Mouse (Mus musculus) kidney, embryonic 15.5 days (tissue): ENCODE results near the gene Cbx8. TPM values are rescaled to one million over a fixed set of nuclear protein-coding genes. Genes with fewer than 3 reads are reported as not detected.

Source experiments
- ATAC-seq: fragments of 200-750 bp; cut with Nextera tagmentation; replicated peaks from 2 replicates; pipeline ENCODE4 v1.8.0; 2017; ENCODE audit warnings: moderate TSS enrichment; ENCODE audit not compliant: low FRiP score
- H3K27ac ChIP-seq: fragments of 300-500 bp; sonication (generic); 2 replicates; pipeline ENCODE4 v1.5.1; 2015; ENCODE audit warnings: mild to moderate bottlenecking, inconsistent platforms
- H3K27me3 ChIP-seq: fragments of 300-500 bp; sonication (generic); 2 replicates; pipeline ENCODE4 v1.6.1; 2015; ENCODE audit warnings: inconsistent platforms
- H3K36me3 ChIP-seq: fragments of 300-500 bp; sonication (generic); 2 replicates; pipeline ENCODE4 v1.6.1; 2015; ENCODE audit warnings: inconsistent platforms
- H3K4me1 ChIP-seq: fragments of 300-500 bp; sonication (generic); 2 replicates; pipeline ENCODE4 v1.6.1; 2015; ENCODE audit warnings: inconsistent platforms
- H3K4me2 ChIP-seq: fragments of 300-500 bp; sonication (generic); 2 replicates; pipeline ENCODE4 v1.6.1; 2015; ENCODE audit warnings: moderate library complexity, mild to moderate bottlenecking, inconsistent platforms
- H3K4me3 ChIP-seq: fragments of 300-500 bp; sonication (generic); replicated peaks from 2 replicates; pipeline ENCODE4 v1.5.1; 2015; ENCODE audit warnings: mild to moderate bottlenecking, inconsistent platforms
- H3K9ac ChIP-seq: fragments of 300-500 bp; sonication (generic); 2 replicates; pipeline ENCODE4 v1.6.1; 2015; ENCODE audit warnings: mild to moderate bottlenecking, inconsistent platforms
- H3K9me3 ChIP-seq: fragments of 300-500 bp; sonication (generic); replicated peaks from 2 replicates; pipeline ENCODE4 v1.6.1; 2016; ENCODE audit warnings: inconsistent platforms
- whole genome bisulfite sequencing: fragments of 180-500 bp; shearing (Covaris S2); methylation state at CpG from one replicate; pipeline ENCODE4 v1.1.7; 2015; ENCODE audit warnings: mixed read lengths; 5-methylcytosine and 5-hydroxymethylcytosine counted together
- polyA plus RNA-seq: library from polyadenylated mRNA; unstranded; fragments of >200 nt; fragmentation: Nextera tagmentation; extraction: Ambion mirVana; gene quantifications from 2 replicates; pipeline ENCODE4 v1.2.1, GENCODE M21; 2015

The Cbx8 gene
- polyA plus RNA-seq, 1 experiment from 2014 or later = 9.8 TPM

DNA sequence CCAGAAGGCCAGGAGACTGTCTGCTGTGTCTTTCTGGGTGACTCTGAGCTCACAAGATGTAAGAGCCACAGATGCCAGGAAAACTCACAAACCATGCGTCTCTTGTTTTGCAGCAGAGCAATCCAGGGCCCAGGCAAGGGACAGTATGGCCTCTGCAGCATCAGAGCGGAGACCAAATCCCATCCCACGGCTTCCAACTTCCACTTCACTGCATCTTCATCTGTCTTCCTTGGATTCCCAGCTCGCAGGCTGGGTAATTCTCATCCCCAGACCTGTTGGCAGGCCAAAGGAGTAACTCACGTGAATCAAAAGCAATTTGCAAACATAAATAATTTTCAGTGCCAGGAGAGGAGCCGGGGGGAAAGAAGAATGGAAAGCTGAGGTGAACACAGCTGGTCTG lies 32.2 kb upstream of the Cbx8 start:
- WGBS = 47% methylated on average over 6 of the region's 6 CpGs
- Histone ChIP-seq H3K9me3 (no peaks in the 10 kb centered on the region), H3K4me2 (no peak overlapping the region), H3K27ac (no peak overlapping the region), H3K9ac (no peak overlapping the region), H3K4me3 (no peak overlapping the region), H3K27me3 (peaks cover 16% of the 10 kb centered on the region; the same call in 1 of the 2 replicates), H3K4me1 (peaks cover 9% of the 10 kb centered on the region), H3K36me3 (peaks cover 5% of the 10 kb centered on the region; the same call in 1 of the 2 replicates)
- no peak for ATAC-seq

DNA sequence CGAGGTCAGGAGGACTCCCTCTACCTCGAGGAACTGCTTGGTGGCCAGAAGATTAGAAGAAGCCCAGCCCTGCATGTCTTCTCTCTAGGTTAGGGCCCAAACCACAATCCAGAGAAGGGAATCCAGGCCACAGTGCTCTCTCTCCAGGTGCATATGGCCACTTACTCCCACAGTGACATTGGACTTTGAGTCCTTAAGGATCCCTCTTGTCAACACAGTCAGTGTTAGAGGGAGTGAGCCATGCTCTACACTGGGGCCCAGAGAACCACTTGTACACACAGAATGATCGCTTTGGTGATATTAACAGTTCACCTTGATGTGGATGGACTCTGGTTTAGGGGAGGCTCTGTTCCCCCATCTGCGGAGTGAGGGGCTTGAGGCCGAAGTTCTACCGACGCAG lies 31.5 kb upstream of the Cbx8 start:
- Histone ChIP-seq H3K27ac (no peak overlapping the region), H3K4me2 (no peak overlapping the region), H3K9me3 (no peaks in the 10 kb centered on the region), H3K36me3 (0 out of 2 replicates have a peak, but pooled peaks cover under 1% of the 10 kb centered on the region), H3K27me3 (peaks cover 16% of the 10 kb centered on the region; the same call in 1 of the 2 replicates), H3K4me3 (no peak overlapping the region), H3K4me1 (peaks cover 7% of the 10 kb centered on the region), H3K9ac (no peak overlapping the region)
- ATAC-seq = no peak
- WGBS = 78% methylated on average over 7 of the region's 7 CpGs

DNA sequence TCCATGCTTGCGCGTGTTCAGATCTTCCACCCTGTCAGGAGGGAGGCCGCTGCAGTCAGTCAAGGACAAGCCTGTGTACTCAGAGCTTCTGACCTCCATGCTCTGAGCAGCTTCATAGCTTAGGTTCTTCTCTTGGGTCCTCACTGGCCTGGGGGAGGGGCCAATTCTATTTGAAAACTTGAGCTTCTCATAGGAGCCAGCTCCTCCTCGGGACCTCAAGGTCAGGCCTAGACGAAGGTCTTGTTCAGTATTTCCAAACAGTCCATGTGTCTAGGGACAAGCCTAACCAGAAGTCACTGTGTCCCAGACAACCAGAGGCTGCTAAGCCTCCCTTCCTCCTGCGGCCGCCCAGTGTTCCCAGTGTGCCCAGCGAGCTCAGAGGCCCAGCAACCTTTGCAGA lies 26.1 kb upstream of the Cbx8 start:
- Histone ChIP-seq H3K4me2 (no peak overlapping the region), H3K9me3 (no peaks in the 10 kb centered on the region), H3K4me1 (no peaks in the 10 kb centered on the region), H3K4me3 (no peak overlapping the region), H3K9ac (no peak overlapping the region), H3K27ac (no peak overlapping the region), H3K36me3 (no peaks in the 10 kb centered on the region), H3K27me3 (peaks cover 35% of the 10 kb centered on the region)
- ATAC-seq = no peak
- 79% methylated on average over 8 of the region's 8 CpGs for WGBS

DNA sequence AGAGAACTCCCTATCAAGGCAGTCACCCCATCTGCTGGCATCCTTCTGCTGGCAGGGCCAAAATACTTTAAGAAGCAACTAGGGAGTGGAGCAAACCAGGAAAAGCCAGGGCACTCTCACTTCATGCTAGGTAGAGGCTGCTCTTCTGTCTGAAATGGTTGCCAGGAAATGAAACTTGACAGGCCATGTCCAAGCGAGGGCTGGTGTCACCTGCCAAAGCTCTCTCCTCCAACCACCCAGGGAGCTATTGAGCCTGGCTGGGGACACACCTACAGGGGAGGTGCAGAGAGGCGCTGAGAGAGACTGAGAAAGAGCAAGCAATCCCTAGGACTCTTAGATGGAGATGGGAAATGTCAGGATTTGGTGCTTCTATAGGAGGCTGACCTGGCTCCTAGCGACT lies 18.5 kb upstream of the Cbx8 start:
- no peak for ATAC-seq
- Histone ChIP-seq H3K9me3 (no peaks in the 10 kb centered on the region), H3K27me3 (peaks cover 87% of the 10 kb centered on the region), H3K4me3 (peak overlapping the region; percentile 61; the same call in 1 of the 2 replicates), H3K4me2 (peak overlapping the region; percentile 97), H3K36me3 (no peaks in the 10 kb centered on the region), H3K9ac (no peak overlapping the region), H3K27ac (no peak overlapping the region), H3K4me1 (peaks cover 50% of the 10 kb centered on the region)
- 17% methylated on average over 3 of the region's 3 CpGs for WGBS

DNA sequence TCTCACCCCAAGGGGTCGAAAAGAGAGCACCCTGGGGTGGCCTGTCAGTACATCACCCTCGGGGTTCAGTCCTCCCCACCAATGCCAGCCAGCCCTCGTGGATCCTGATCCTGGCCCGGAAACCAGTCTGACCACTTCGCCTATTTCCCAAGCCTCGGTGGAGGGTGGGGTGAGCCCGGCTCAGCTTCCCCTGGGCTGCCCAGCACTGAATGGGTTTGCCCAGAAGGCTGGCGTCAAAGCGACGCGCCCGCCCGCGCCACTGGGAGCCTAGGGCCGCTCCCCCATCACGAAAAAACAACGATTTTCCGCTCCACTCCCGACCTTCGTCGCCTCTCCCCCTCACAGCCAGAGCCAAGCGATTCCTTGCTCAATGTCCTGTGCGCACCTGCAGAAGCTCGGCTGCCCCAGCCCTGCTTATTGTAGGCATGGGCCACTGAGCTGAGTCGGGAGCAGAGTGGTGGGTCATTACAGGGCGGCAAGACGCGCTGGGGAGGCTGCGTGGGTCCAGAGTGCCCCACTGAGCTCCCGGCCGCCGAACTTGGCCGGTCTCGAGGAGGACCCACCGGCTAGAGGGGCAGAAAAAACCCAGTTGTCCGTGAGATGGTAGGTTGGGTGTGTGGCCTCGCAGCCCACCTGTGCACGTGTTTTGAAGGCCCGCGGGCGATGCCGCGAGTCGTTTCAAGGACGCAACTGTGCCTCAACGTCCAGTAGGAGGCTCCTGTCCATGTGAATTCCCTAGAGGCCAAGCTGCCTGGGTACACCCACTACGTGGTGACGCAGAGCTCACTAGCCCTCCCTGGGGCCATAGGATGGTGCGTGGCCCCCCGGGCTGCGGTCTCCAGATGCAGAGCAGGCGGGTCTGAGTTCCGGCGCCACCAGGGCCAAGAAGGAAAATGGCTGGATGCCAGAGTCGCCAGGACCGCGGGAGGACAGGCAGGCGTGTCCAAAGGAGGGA lies 17.5 kb upstream of the Cbx8 start:
- no peaks in the 10 kb centered on the region for H3K9me3 ChIP-seq
- H3K27me3 ChIP-seq = peaks cover 90% of the 10 kb centered on the region
- H3K4me3 ChIP-seq = peak overlapping the region; percentile 61
- H3K4me1 ChIP-seq = peaks cover 60% of the 10 kb centered on the region
- peak overlapping the region; percentile 97 for H3K4me2 ChIP-seq
- whole genome bisulfite sequencing = under 1% methylated on average over 58 of the region's 58 CpGs
- peak overlapping the region; percentile 30; the same call in 1 of the 2 replicates for H3K9ac ChIP-seq
- peak; percentile 37; the same call in 1 of the 2 replicates for ATAC-seq
- 0 out of 2 replicates have a peak overlapping the region, but pooled peaks have one; percentile 35 for H3K27ac ChIP-seq
- H3K36me3 ChIP-seq = no peaks in the 10 kb centered on the region

DNA sequence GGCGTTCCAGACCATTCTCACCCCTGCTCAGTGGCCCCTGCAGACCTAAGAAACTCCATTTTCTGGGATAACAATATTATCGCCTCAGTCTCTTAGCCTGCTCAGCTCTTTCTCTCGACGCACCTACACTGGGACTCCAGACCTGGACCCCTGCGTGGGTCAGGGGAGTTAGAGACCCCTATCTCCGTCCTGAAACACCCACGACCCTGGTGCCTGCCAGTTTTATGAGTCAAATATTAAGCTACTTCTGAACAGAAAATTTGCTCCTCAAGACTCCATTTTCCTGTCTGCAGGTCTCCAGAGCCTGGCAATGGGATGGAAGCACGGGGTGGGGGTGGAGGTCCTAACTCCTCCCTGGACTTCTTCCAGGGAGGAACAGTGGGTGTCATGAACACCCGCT lies 16.5 kb upstream of the Cbx8 start:
- peak overlapping the region; percentile 97 for H3K4me2 ChIP-seq
- no peaks in the 10 kb centered on the region for H3K9me3 ChIP-seq
- peaks cover 70% of the 10 kb centered on the region for H3K4me1 ChIP-seq
- ATAC-seq = no peak
- H3K4me3 ChIP-seq = peak overlapping the region; percentile 61
- 1% methylated on average over 9 of the region's 9 CpGs for WGBS
- peak overlapping the region; percentile 79; the same call in 1 of the 2 replicates for H3K9ac ChIP-seq
- peaks cover 91% of the 10 kb centered on the region for H3K27me3 ChIP-seq
- no peak overlapping the region for H3K27ac ChIP-seq
- no peaks in the 10 kb centered on the region for H3K36me3 ChIP-seq

DNA sequence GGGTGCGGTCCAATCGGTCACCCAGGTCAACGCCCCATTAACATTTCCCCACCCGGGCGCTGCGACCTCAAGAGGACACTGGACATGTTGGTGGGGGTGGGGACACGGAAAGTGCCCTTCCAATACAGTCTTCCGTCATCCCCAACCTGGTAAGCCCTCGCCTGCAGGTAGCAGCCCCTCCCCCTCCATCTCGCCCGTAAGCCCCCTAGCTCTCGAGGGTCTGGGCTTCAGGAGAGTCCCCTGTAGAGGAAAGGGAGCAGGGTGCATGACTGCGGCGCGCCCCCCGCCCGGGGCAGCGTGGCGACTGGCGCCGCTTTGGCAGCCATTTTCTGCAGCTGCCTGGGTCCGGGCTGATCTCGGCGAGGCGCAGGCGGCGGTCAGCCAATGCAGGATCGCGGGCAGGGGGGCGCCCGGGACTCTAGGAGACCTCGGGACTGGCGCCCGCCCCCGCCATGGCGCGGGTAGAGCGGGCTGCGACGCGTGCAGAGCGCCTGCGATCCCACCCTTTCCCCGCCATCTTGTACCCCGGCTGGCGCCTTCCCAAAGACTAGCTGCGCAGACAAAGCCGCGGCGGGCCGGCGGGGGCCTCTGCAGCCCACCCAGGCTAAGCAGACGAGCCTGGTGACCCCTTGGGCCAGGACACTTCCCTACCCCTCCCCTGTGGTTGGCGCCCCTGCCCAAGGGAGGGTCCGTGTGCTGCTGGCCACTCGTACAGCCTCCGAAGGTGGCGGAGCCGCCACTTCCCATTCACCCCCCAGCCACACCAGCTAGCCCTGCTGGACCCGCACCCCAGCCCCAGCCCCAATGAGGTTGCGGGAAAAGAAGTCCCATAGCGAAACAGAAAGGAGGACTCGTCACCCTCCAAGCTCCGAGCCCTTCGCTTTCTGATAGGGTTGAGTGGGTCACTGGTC lies 15.8 kb upstream of the Cbx8 start:
- ATAC-seq = no peak
- Histone ChIP-seq H3K4me3 (peak overlapping the region; percentile 61), H3K36me3 (no peaks in the 10 kb centered on the region), H3K27ac (peak overlapping the region; percentile 64; the same call in 1 of the 2 replicates), H3K4me1 (peaks cover 76% of the 10 kb centered on the region), H3K9ac (peak overlapping the region; percentile 79), H3K4me2 (peak overlapping the region; percentile 97), H3K9me3 (no peaks in the 10 kb centered on the region), H3K27me3 (peaks cover 91% of the 10 kb centered on the region)
- WGBS = under 1% methylated on average over 65 of the region's 65 CpGs

DNA sequence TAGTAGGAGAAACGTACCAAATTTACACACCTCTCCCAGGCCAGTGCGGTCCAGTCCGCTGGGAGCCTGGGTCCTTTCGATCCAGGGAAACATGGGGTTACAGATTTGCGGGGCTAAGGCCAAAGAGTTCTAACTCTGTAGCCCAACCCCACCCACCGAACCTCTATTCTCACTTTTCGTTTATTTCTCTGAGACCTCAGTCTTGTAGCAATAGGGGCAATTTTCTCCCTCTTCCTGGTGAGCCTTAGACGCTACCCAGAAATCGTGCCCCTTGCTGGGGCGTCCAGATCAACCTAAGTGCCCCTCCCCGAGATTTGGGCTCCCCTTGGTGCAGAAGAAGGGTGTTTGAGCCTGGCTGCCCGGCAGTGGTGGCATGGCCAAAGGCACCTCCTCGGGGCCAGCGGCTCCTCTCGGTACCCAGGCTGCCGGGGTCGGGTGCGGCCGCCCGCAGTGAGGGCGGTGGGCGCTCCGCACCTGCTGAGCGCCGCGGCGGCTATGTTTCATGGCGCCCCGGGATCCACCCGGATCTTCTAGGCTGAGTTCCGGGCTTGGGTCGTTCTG lies 14.9 kb upstream of the Cbx8 start:
- Histone ChIP-seq H3K36me3 (no peaks in the 10 kb centered on the region), H3K4me3 (peak overlapping the region; percentile 61), H3K9ac (no peak overlapping the region), H3K4me1 (peaks cover 76% of the 10 kb centered on the region), H3K27me3 (peaks cover 91% of the 10 kb centered on the region), H3K9me3 (no peaks in the 10 kb centered on the region), H3K27ac (no peak overlapping the region), H3K4me2 (peak overlapping the region; percentile 97)
- ATAC-seq = no peak
- 1% methylated on average over 32 of the region's 32 CpGs for WGBS

DNA sequence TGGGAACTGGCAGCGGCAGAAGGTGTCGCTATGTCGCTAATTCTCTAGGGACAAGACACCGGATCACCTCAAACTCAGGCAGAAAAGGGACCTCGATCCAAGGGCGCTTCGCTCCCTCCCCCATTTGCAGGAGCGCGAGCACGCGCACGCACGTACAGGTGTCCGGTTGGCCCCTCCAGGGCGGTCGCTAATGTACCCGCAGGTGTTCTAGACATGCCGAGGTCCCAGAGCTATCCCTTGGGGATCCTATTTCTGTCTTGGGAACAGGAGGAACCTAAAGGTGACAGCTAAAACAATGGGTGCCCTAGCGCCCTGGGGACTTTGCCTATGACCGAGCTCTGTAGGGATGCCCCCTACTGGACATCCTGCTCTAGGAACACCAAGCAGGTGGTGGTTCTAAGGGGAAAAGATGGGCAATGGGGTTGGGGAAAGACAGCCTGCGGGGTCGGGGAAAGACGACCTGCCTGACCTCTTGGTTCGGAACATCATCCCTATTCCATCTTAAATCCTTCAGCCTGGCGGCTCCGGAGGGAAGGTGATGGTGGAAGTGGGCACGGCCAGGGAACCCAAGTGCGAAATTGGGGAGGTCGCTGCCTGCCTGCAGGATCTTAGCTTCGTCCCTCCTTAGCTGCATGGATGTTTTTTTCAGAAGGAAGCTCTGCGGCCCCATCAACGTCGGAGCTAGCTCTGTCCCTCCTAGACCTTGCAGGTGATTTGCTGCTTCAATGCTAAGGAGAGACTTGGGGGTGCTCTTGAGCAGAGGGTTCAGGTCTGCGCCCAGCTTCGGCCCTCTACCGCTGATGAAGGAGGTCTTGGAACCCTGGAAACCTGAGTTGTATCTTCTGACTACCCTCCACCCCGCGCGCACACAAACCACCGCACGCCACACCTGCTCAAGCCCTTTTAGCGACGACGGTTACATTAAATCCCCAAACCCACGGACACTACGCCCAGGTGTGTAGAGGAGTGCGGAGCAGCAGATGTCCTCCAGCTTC lies 13.9 kb upstream of the Cbx8 start:
- H3K4me2 ChIP-seq = peak overlapping the region; percentile 97
- H3K27ac ChIP-seq = no peak overlapping the region
- no peak overlapping the region for H3K9ac ChIP-seq
- peaks cover 91% of the 10 kb centered on the region for H3K27me3 ChIP-seq
- ATAC-seq = no peak
- 2% methylated on average over 47 of the region's 47 CpGs for WGBS
- peaks cover 76% of the 10 kb centered on the region for H3K4me1 ChIP-seq
- no peaks in the 10 kb centered on the region for H3K9me3 ChIP-seq
- peak overlapping the region; percentile 61 for H3K4me3 ChIP-seq
- no peaks in the 10 kb centered on the region for H3K36me3 ChIP-seq

DNA sequence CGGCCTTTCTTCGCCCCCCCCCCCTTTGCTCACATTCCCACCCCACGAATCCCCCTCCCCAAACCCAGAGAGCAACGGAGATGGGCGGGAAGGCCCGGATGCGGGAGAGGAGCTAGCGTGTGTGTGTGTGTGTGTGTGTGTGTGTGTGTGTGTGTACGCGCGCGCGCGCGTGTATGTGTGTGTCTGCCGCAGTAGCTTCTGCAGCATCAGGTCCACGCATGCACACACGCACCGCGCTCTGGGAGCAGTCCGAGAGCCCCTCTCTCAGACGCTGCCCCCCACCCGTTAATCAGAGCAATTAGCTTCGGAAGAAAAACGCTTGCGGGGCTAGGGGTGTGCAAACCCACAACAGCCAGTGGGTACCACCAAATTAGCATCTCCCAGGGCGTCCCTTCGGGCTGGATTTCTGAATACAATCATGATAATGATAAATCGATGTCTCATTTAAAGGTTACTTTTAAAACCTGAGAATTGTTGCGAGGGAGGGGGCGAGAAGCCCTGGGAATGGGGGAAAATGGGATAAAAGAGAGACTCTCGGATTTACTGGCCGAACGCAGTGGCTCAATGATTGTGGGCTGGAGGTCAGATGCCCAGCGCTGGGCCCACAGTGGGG lies 13.1 kb upstream of the Cbx8 start:
- Histone ChIP-seq H3K36me3 (no peaks in the 10 kb centered on the region), H3K27me3 (peaks cover 91% of the 10 kb centered on the region), H3K9me3 (no peaks in the 10 kb centered on the region), H3K4me1 (peaks cover 70% of the 10 kb centered on the region), H3K4me2 (peak overlapping the region; percentile 72), H3K9ac (peak overlapping the region; percentile 14), H3K27ac (no peak overlapping the region), H3K4me3 (peak overlapping the region; percentile 61)
- no peak for ATAC-seq
- 2% methylated on average over 33 of the region's 35 CpGs for WGBS
